Mouse (Mus musculus) brain, embryonic 14.5 days (tissue): ENCODE results near the gene Adora3. TPM values are rescaled to one million over a fixed set of nuclear protein-coding genes. Genes with fewer than 3 reads are reported as not detected.
A peak's percentile ranks its signal among the peaks of the same experiment; 100 is the strongest.

Source experiments
- DNase-seq: peaks from one replicate; pipeline ENCODE4 v3.0.0-alpha.2; 2011; ENCODE audit warnings: low read depth
- CTCF ChIP-seq: fragments of 200-500 bp; IDR thresholded peaks from 2 replicates; pipeline ENCODE4 v1.5.1; 2012; ENCODE audit warnings: inconsistent platforms, mild to moderate bottlenecking, moderate library complexity, borderline replicate concordance; ENCODE audit not compliant: insufficient read depth, insufficient read length; ENCODE audit errors: extremely low read depth
- POLR2A ChIP-seq: fragments of 200-500 bp; IDR thresholded peaks from 2 replicates; pipeline ENCODE4 v1.6.1; 2012; ENCODE audit warnings: mild to moderate bottlenecking, inconsistent platforms, borderline replicate concordance; ENCODE audit not compliant: poor library complexity, insufficient read depth, insufficient read length, severe bottlenecking; ENCODE audit errors: extremely low read depth
- polyA plus RNA-seq: library from polyadenylated mRNA; depleted of rRNA; stranded (reverse); fragments of >200 nt; gene quantifications from 2 replicates; pipeline ENCODE4 v1.2.3, GENCODE M21; 2012

Gene Adora3
- polyA plus RNA-seq, 1 experiment, result 0.16 TPM

GRCm38 (mm10) chr3:105882105-105882504 is 11.4 kb downstream of the Adora3 start:
- no peak for DNase-seq
- TF ChIP-seq CTCF (no peak), POLR2A (no peak)

DNA sequence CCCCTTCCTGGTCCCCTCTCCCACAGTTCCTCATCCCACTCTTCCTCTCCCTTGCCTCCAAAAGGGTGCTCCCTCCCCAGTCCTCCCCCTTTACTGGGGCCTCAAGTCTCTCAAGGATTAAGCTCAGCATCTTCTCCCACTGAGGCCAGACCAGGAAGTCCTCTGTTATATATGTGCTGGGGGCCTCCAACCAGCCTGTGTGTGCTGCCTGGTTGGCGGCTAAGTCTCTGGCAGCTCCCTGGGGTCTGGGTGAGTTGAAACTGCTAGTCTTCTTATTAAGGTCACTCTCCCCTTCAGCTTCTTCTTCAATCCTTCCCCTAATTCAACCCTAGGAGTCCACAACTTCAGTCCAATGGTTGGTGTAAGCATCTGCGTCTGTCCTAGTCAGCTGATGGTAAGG is 12.5 kb downstream of the Adora3 start:
- no peak for TF ChIP-seq POLR2A
- no peak for TF ChIP-seq CTCF
- no peak for DNase-seq

- no peak for DNase-seq
- TF ChIP-seq POLR2A, result no peak
- no peak for TF ChIP-seq CTCF
Observed at GRCm38 (mm10) chr3:105888961-105889360, 18.3 kb downstream of the Adora3 start.

DNA sequence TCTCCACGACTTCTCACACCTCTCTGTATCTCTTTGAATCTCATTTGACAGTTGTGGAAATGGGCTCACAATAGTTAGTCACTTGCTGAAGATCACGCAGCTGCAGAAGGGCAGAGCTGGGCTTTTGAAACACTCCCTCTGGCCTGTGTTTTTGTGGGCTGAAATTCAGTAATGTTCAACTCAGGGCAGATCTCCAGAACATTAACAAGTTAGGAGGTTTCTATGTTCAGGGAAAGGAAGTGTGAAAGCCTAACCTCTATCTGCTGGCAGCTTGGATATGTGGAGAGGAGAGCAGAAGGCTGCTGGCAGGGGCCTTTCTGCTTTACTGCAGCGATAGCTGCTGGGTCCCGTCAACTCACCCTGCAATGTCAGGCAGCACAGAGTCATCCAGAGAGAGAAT is 19.6 kb downstream of the Adora3 start:
- TF ChIP-seq CTCF (no peak), POLR2A (no peak)
- DNase-seq, result no peak

- no peak for DNase-seq
Observed at GRCm38 (mm10) chr3:105891141-105891540, 20.5 kb downstream of the Adora3 start.

DNA sequence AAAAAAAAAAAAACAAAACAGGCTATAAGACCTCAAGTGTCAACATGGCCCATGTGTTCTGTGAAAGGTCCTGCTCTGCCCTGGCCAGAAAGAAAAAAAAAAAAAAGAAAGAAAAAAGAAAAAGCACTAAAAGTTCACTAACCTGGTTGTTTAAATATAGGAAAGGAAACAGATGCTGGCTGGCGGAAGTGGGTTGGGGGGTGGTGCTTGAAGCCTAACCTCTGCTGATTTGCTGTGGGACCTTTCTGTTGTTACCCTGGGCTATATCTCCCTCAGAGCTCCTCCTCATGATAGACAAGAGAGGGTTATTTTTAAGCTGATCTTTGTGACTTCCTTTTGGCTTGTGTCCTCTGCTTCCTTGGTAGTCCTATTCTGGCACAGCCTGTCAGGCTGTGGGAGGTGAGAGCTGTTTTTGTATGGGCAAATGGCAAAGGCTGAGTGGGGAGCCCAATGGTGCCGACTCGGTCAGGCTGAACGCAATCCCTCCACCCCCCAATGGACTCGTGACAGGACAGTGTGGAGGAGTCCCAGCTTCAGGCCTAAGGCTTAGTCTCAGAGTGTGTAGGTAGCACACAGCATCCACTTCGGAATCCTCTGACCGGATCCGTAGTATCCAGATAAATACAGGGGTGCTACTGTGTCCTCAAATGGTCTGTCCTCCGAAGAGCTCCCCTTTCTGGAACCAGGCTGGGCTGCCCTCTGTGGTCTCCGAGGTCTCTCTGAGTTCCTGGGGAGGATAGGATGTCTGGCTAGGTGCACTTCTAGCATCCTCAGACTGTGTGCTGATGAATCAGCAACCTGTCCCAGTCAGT is 21.3 kb downstream of the Adora3 start:
- no peak for DNase-seq
- TF ChIP-seq POLR2A (no peak), CTCF (no peak)

More at GRCm38 (mm10) chr3:105891141-105891540, 20.5 kb downstream of the Adora3 start:
- TF ChIP-seq POLR2A, result no peak
- no peak for TF ChIP-seq CTCF

DNA sequence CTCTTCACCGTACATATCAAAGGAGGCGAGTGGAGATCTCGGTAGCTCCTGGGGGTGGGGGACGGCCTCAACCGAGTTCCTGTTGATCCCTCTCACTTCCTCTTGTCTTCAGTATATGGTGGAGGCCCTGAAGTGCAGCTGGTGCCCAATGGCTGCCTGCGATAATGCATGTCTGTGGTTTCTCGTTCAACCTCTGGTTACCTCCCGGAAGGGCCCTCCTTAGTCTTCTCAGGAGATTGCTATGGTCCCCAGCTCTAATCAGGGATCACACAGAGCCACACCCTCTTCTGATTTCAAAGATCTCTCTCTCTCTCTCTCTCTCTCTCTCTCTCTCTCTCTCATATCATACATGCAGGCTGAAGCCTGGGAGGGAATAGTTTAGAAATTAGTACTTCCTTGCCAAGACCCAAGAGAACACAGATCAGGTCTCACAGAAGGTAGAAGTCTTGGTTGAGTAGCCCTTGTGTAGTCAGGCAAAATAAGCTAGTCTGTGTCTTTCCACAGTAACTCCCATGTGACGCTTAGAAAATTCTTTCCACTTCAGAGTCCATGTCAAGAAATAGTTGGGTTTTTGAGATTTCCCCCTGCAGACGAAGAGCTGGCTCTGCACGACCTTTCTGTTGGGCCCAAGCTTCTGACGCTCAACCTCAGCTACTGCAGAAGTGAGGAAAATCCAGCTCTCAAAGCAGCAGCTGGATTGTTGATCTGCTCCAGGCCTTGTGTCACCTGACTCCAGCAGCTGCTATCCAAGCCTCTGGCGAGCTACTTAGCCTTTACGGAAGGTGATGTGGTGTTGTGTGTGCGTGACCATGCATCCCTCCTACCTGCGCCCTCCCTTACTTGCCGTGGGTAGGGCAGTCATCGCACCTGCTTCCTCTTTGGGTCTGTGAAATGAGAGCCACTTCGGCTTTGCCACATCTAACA is 22.2 kb downstream of the Adora3 start:
- TF ChIP-seq POLR2A (no peak), CTCF (no peak)
- DNase-seq, result no peak

GRCm38 (mm10) chr3:105893941-105894391 is 23.3 kb downstream of the Adora3 start:
- DNase-seq, result no peak
- TF ChIP-seq POLR2A (no peak), CTCF (no peak)

- TF ChIP-seq POLR2A, result no peak
- peak; percentile 30; the same call in 1 of the 2 replicates for TF ChIP-seq CTCF
- peak; percentile 50 for DNase-seq
Observed at GRCm38 (mm10) chr3:105894601-105895592, 24.2 kb downstream of the Adora3 start.

GRCm38 (mm10) chr3:105896811-105897210 is 26.2 kb downstream of the Adora3 start:
- no peak for DNase-seq
- TF ChIP-seq POLR2A (no peak), CTCF (no peak)
